Mouse (Mus musculus) neutrophil, adult 83 days (primary cell): Measurements from ENCODE around the gene Trp53. TPM values are rescaled to one million over a fixed set of nuclear protein-coding genes. Genes with fewer than 3 reads are reported as not detected.

Experiments
- total RNA-seq, 2 experiments: library from RNA; stranded (reverse); gene quantifications; one replicate each; pipeline ENCODE4 v1.2.4; 2023

Trp53 gene
- 10 to 100 TPM; 59.1 to 59.7 TPM for total RNA-seq

GRCm38 (mm10) chr11:69580091-69580514, at the start of gene Trp53, which contains the start of gene Wrap53:
TSS of gene Trp53 (plus strand) at chr11:69580359.
TSS of gene Wrap53 (minus strand) at chr11:69580255.

GRCm38 (mm10) chr11:69549060-69549656, 31.0 kb upstream of the Trp53 start, which contains the start of gene Dnah2:
TSS of gene Dnah2 (minus strand) at chr11:69549110.

GRCm38 (mm10) chr11:69559851-69560765, 20.1 kb upstream of the Trp53 start, which contains the start of gene Efnb3:
TSS of gene Efnb3 (minus strand) at chr11:69560205.

GRCm38 (mm10) chr11:69605726-69606490, 25.7 kb downstream of the Trp53 start, which contains the start of gene Atp1b2:
TSS of gene Atp1b2 (minus strand) at chr11:69605942.

GRCm38 (mm10) chr11:69617805-69618204, 37.6 kb downstream of the Trp53 start, which contains the start of gene Shbg:
TSS of gene Shbg (minus strand) at chr11:69617905.

GRCm38 (mm10) chr11:69621571-69622268, 41.6 kb downstream of the Trp53 start, which contains the start of gene Sat2:
TSS of gene Sat2 (plus strand) at chr11:69622024.

GRCm38 (mm10) chr11:69632284-69633089, 52.3 kb downstream of the Trp53 start, which contains the start of gene Fxr2:
TSS of gene Fxr2 (plus strand) at chr11:69632990.

Other genes with a start within 250 kb of the Trp53 start
- 1 to 10 TPM in 1 of 2 experiments, under 1 TPM in 1; 0.75 to 1.1 TPM for gene Rnf227, start 239.9 kb upstream of the Trp53 start, total RNA-seq
- 10 to 100 TPM; 12.7 to 16.7 TPM for gene Chd3, start 211.0 kb upstream of the Trp53 start, total RNA-seq
- gene Naa38, start 184.9 kb upstream of the Trp53 start, total RNA-seq, result 10 to 100 TPM; 47.3 to 48.0 TPM
- 10 to 100 TPM; 23.5 to 27.2 TPM for gene Cyb5d1, start 184.7 kb upstream of the Trp53 start, total RNA-seq
- gene Tmem88, start 182.1 kb upstream of the Trp53 start, total RNA-seq, result 10 to 100 TPM in 1 of 2 experiments, 1 to 10 TPM in 1; 9.2 to 11.9 TPM
- 100 to 1,000 TPM; 148 to 175 TPM for gene Kdm6b, start 166.7 kb upstream of the Trp53 start, total RNA-seq
- gene Dnah2, start 31.2 kb upstream of the Trp53 start, total RNA-seq, result 1 to 10 TPM; 9.6 to 9.8 TPM
- under 1 TPM; 0.18 to 0.20 TPM for gene Efnb3, start 20.2 kb upstream of the Trp53 start, total RNA-seq
- gene Wrap53, start 104 bp upstream of the Trp53 start, total RNA-seq, result 1 to 10 TPM; 9.0 to 9.8 TPM
- gene Atp1b2, start 25.6 kb downstream of the Trp53 start, total RNA-seq, result 1 to 10 TPM; 5.4 to 6.9 TPM
- gene Shbg, start 37.5 kb downstream of the Trp53 start, total RNA-seq, result not detected
- gene Sat2, start 41.7 kb downstream of the Trp53 start, total RNA-seq, result not detected
- gene Fxr2, start 52.6 kb downstream of the Trp53 start, total RNA-seq, result 10 to 100 TPM; 42.3 to 53.2 TPM
- under 1 TPM in 1 of 2 experiments, not detected in 1; 0.55 TPM for gene Sox15, start 75.0 kb downstream of the Trp53 start, total RNA-seq
- gene Mpdu1, start 82.3 kb downstream of the Trp53 start, total RNA-seq, result 10 to 100 TPM; 51.6 to 54.9 TPM
- gene Cd68, start 85.8 kb downstream of the Trp53 start, total RNA-seq, result 100 to 1,000 TPM; 138 to 157 TPM
- gene Eif4a1, start 92.1 kb downstream of the Trp53 start, total RNA-seq, result 100 to 1,000 TPM; 554 to 653 TPM
- 10 to 100 TPM; 64.7 to 65.2 TPM for gene Senp3, start 101.7 kb downstream of the Trp53 start, total RNA-seq
- gene Tnfsf13, start 105.4 kb downstream of the Trp53 start, total RNA-seq, result 10 to 100 TPM; 15.8 to 16.0 TPM
- gene Tnfsf12, start 115.5 kb downstream of the Trp53 start, total RNA-seq, result 1 to 10 TPM; 7.9 to 8.7 TPM
- gene Tnfsfm13, start 115.7 kb downstream of the Trp53 start, total RNA-seq, result 1 to 10 TPM; 4.7 to 5.5 TPM
- 10 to 100 TPM; 82.6 to 86.1 TPM for gene Polr2a, start 178.3 kb downstream of the Trp53 start, total RNA-seq
- not detected for gene Slc35g3, start 181.6 kb downstream of the Trp53 start, total RNA-seq
- gene Zbtb4, start 185.6 kb downstream of the Trp53 start, total RNA-seq, result 1 to 10 TPM; 2.4 to 3.3 TPM
- 1 to 10 TPM in 1 of 2 experiments, under 1 TPM in 1; 0.79 to 1.9 TPM for gene Chrnb1, start 215.6 kb downstream of the Trp53 start, total RNA-seq
- under 1 TPM in 1 of 2 experiments, not detected in 1; 0.18 TPM for gene Fgf11, start 221.5 kb downstream of the Trp53 start, total RNA-seq
- gene Tmem102, start 225.3 kb downstream of the Trp53 start, total RNA-seq, result not detected
- gene Gm39566, start 234.9 kb downstream of the Trp53 start, total RNA-seq, result not detected
- gene Spem2, start 238.1 kb downstream of the Trp53 start, total RNA-seq, result not detected
- gene Spem1, start 241.8 kb downstream of the Trp53 start, total RNA-seq, result not detected